Mouse (Mus musculus): Measurements from ENCODE around the gene Ubc.
"Not testable (repeated sequence)": the region's sequence is repeated elsewhere in the genome, so short reads cannot be mapped to it uniquely, and the experiment has no call there.

Gene Ubc

DNA sequence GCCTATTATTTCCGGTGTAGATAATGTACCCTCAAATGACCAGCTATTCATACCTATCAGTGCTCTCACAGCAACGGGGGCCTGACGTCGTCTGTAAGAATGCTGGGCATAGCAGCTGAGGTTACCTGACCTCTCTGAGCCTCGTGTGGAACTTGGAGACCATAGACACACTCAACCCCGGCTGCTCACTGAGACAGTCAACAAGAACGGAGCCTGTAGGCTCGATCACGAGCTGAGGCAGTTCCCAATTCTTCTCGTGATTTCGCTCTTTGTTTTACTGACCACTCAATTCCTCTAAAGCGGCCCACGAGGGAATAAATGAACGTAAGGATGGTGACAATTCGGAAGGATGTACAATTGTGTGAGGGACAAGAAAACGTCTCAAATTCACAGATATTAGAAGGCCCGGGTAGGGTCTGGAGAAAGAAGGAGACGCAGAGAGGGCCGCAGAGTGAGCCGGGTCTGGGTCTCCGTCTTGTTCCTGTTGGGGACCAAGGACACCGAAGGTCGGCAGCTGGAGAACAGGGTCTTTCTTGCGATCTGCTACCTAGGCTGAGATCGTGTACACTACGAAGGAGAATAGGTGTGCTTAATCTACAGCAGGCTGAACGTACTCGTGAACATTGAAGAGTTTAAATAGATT is 15.0 kb upstream of the Ubc start:
- DNase-seq (ENCODE audit: low spot score in 2 of 2): peak; percentile 27 to 54

DNA sequence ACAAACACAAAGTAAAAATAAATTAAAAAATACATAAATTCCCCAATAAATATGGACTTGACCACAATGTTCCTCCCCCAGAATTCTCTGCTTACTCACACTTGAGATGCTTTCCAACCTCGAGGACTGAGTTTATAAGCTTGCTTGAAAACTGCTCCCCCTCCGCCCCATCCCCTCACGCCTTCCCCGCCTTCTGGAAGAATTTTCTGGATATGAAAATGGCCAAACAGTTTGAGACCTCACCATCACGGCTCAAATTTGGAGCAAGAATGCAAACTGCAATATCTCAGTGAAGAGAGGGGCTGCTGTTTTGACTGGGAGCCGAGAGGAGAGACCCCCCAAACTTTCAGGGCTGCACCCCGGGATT is 14.5 kb upstream of the Ubc start:
- DNase-seq (ENCODE audit: low spot score in 2 of 2): no peak

DNA sequence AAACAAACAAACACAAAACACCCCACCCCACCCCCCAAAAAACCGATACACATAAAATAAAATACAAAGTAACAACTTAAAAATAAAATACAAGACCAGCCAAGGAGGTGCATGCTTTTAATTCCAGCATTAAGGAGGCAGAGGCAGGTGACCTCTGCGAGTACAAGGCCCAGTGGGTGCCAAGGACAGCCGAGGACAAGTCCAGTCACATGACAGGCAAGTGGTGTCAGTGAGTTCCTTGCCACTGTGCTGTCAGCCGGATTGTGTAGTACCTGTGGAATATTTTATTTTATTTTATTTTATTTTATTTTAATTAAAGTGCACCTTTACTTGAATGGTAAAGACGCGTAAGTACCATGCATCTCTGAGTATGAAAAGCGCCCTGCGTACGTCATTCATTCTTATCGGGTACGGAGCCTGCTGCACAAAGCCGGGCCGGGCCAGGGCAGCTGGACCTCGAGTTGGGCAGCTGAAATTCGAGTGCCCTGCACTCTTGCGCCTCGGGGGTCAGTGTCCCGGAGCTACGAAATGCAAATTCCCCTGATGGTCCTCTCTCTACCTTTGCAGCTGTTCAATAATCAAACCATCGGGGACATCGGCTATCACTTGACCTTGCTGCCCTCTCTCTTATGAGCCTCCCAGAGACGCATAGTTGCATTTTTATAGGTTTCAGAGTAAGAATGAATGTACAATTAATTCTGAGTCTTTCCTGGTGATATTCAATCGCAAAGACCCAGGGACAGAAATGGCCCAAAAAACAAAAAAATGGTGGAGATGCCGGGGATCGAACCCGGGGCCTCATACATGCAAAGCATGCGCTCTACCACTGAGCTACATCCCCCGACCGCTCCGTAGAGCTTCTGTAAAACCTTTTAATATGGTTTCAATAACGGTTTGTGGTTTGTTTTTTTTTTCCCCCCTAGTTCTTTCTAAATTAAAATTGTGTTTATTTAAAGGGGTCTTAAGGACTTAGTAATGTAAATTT is 13.8 kb upstream of the Ubc start:
- peak; percentile 63 to 68 for DNase-seq (ENCODE audit: low spot score in 2 of 2)

DNA sequence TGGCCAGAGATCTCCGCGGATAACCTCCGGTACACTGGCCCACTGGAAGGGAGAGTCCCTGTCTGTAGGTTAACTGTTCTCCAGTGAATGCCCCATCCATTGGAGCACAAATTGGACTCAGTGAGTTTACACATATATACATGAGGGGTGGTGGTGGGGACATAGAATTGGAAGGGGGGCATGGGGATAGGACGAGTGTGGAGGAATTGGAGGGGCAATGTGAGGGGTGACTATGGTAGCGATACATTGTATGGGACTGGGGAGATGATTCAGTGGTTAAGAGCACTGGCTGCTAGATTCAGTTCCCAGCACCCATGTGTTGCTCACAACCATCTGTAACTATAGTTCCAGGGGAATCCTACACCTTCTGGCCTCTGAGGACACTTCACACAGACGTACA is 13.0 kb upstream of the Ubc start:
- no peak for DNase-seq (ENCODE audit: low spot score in 2 of 2)

DNA sequence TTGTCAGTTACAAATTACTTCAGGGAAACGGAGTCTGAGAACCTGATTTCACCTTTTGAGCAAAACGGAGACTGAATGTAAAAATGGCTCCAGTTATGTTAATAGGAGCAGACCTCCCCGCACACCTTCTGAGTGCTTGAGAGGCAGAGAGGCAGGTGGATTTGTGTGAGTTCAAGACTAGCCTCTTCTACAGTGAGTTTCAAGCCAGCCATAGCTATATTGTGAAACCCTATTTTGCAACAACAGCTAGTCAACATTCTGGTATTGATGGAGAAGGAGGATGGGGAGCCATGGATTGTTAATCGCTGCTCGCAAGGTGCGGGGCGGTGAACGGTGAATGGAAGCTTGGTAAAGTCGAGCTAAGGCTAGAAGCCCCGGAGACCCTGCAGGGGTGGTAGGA is 12.5 kb upstream of the Ubc start:
- no peak for DNase-seq (ENCODE audit: low spot score in 2 of 2)

DNA sequence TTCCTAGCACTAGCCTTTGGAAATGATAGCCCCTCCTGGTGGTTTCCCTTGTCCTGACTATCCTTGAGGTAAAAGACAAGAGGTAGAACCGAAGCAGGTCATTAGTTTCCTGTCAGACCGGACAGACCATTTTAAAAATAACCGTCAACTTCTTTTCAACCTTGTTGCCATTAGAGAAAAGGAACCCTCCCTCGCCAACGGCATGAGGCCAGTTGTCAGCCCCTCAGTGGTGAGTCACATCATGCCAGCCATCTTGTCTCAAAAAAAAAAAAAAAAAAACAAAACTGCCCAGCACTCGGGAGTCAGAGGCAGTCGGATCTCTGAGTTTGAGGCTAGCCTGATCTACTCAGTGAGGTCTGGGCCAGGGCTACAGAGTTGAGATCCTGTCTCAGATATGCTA is 10.9 kb upstream of the Ubc start:
- no peak for DNase-seq (ENCODE audit: low spot score in 2 of 2)

DNA sequence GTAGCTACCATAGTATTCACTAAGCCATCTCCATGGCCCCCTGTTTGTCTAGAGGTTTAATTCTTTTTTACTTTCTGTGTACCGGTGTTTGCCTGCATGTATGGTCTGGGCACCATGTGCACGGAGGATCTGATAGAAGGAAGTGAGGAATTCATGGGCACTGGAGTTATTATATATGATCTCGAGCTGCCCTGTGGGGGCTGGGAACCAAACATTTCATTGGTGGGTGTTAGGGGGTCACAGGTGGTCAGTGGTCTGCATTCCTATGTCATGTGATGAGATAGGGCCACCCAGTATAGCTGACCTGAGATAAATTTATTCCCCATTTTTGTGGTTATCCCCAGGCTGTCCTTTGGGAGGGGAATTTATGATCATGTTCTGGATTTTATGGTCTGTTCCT is 5.0 kb upstream of the Ubc start:
- no peak for DNase-seq (ENCODE audit: low spot score in 2 of 2)

DNA sequence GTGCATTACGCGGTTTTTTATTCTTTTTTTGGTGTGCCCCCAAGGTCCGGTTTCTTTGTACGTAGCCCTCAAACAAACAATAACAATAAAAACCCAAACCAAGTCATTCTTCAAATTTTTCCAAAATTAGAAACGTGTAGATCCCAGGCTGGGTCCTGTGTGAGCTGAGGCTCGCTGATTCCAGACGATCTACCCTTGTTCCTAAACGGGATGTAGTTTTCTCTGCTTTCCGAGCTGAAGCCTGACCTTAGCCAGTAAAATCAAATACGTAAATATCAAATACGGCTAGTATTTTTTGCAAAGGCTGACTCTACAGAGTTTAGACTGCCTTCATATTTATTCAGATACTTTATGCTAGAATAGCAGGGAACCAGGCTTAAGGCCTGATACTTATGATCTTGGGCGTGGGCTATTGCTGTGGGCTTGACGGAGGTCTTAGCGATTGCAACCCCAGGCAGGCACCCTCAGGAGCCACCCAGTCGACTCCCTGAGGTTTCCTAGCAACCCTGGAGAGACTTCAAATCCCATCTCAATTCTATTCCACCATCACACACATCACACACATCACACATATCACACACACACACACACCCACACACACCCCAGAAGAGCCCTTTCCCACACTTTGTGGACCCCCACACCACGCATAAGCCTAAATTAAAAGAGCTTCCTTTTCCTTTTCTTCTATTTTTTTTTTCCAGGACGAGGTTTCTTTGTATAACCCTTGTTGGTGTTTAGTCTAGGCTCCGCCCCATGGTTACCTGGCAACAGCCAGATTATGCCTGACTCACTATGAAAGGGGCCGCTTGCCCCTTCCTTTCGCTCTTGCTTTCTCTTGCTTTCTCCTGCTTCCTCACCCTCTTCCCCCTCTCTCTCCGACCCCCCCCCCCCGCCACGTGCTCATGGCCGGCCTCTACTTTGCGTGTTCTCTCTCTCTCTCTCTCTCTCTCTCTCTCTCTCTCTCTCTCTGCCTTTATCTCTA is 3.9 kb upstream of the Ubc start:
- DNase-seq (ENCODE audit: low spot score in 2 of 2): peak; percentile 79 to 84

DNA sequence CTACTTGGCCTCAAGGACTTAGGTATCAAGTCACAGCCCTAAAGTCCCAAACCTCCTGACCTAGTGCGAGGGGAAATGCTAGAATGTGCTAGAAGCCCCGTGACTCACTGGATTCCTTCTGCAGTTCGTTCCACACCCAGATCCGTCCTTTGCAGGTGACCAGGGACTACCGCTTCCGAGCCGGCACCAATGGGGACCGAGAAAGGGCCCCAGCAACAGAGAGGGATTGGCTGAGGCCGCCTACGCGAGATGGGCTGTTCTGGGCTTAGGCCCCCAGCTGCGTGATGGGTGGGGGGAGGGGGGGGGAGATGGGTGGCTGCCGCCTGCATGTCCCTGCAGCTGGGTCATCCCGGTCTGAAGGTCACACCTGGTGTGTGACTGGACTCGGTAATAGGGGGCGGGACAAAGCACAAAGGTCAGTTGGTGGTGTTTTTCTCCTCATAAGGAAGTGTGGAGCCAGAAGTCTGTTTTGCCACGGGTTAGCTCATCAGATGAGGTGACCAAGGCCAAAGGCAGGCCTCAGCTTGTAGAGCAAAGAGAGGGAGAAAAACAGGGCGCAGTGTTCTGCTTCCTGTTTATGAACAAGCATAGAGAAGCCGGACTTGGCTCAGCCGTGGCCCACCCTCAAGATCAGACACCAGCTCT is 3.1 kb upstream of the Ubc start:
- DNase-seq (ENCODE audit: low spot score in 2 of 2): peak; percentile 96 to 97

DNA sequence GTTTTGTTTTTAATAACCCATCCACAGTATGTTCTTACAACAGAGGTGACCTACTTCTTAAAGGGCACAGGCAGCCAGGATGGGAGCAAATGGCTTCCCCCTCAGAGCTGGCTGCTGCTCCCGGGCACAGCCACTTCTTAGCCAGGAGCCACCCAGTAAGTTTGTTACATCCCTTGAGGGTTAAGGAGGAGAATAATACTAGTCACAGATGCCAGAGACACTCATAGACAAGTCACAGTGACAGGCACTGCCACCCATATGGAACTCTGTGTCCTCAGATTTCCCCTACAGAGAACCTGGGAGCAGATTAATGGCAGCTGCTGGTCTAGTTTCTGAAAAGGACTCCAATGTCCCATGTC is 2.6 kb upstream of the Ubc start:
- no peak for DNase-seq (ENCODE audit: low spot score in 2 of 2)

DNA sequence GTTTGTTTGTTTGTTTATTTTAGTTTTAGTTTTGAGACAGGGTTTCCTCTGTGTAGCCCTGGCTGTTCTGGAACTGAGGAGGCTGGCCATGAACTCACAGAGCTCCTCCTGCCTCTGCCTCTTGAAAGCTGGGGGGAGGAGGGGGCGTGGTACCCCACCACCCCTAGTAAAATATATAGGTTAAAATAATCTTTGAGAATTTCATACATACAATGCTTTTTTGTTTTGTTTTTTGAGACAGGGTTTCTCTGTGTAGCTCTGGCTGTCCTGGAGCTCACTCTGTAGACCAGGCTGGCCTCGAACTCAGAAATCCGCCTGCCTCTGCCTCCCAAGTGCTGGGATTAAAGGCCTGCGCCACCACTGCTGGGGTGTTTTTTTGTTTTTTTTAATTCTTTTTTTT is 2.2 kb upstream of the Ubc start:
- DNase-seq (ENCODE audit: low spot score in 2 of 2): not testable (repeated sequence)

DNA sequence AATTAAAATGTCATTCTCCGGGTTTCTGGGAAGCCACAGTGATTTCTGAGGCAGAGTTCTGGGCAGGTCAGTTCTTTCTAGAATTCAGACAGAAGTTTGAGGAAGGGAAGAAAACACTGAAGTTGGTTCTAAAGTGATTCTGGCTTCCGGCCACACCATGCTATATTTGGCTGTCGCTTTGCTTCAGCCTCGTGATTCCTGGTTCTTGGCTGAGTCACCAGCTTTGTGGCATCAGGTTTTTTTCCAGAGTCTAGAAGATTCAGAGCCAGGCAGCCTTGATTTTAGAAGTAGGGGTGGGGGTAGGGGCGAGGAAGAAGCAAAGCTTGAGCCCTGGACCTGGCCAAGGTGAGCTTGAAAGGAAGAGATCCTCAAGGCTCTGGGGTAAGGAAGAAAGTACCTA is 1.6 kb upstream of the Ubc start:
- DNase-seq (ENCODE audit: low spot score in 2 of 2): peak; percentile 47 to 55

DNA sequence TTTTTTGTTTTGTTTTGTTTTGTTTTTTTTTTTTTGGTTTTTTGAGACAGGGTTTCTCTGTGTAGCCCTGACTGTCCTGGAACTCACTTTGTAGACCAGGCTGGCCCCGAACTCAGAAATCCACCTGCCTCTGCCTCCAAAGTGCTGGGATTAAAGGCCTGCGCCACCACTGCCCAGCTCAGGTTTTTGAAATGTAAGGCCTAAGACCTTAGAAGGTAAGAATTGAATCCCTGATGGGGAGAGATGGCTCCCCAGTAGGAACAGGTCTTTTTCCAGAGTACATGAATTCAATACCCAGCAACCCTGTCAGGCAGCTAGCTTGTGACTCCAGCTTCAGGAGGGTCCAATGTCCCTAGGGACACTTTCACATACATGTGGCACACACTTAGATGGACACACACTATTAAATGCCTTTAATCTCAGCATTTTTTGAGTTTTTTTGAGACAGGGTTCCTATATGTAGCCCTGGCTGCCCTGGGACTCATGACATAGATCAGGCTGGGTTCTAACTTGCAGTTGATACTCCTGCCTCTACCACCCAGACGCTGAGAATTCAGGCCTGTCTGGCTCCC is 990 bp upstream of the Ubc start:
- DNase-seq (ENCODE audit: low spot score in 2 of 2): no peak

DNA sequence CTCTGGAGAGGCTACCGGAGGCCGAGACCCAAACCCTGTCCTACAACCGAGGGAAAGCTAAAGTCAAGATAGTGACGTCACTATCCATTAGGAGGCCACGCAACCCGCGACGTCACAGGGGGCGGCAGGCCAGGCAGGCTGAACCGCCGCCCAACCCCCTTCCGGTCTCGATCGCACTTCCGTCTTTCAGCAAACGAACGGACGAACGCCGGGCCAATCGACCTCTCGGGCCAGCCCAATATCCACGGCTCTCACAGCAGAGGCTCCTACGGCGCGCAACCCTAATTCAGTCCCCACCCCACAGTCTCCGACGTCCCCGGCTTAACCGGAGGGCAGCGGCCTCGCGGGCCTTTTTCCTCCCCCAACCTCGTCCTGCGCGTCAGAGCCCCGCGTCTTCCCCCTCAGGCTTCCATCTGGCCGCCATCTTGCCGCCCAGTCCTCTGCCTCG is 847 bp downstream of the Ubc start, which contains the start of gene Gm10382:
Gene Gm10382, plus strand, starts transcription at position 192 of the 448 bp plus-strand sequence.
- peak; percentile 91 to 92 for DNase-seq (ENCODE audit: low spot score in 2 of 2)

DNA sequence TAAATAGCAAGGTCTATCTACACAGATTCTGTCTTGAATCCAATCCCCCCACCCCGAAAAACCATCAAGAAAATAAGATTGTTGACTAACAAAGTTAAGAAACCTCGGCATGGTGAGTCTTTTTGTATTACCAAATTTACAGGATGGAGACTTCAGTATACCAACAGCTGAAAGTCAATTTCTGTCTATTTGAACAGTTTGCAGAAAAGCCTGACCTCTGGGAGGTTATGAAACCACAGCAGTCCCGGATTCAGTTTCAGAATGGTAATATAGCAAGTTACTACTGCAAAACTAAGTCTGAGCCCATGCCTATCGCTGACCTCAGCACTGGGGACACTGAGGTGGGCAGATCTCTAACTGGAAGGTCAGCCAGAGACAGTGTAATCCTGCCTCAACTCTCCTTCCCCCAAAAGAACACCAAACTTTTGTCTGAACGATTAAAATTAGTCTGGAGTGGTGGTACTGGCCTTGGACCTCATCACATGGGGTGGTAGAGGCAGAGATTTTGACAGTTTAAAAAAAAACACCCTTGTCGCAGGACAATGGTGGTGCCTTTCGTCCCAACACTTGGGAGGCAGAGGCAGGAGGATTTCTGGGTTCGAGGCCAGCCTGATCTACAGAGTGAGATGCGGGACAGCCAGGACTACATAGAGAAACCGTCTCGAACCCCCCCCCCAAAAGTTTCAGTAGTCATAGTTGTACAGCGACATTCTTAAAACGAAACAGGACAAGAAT is 1.5 kb downstream of the Ubc start:
- no peak for DNase-seq (ENCODE audit: low spot score in 2 of 2)

DNA sequence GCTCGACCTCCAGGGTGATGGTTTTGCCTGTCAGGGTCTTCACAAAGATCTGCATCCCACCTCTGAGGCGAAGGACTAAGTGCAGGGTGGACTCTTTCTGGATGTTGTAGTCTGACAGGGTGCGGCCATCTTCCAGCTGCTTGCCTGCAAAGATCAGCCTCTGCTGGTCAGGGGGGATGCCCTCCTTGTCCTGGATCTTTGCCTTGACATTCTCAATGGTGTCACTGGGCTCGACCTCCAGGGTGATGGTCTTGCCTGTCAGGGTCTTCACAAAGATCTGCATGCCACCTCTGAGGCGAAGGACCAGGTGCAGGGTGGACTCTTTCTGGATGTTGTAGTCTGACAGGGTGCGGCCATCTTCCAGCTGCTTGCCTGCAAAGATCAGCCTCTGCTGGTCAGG is 2.7 kb downstream of the Ubc start:
- DNase-seq (ENCODE audit: low spot score in 2 of 2): not testable (repeated sequence)

DNA sequence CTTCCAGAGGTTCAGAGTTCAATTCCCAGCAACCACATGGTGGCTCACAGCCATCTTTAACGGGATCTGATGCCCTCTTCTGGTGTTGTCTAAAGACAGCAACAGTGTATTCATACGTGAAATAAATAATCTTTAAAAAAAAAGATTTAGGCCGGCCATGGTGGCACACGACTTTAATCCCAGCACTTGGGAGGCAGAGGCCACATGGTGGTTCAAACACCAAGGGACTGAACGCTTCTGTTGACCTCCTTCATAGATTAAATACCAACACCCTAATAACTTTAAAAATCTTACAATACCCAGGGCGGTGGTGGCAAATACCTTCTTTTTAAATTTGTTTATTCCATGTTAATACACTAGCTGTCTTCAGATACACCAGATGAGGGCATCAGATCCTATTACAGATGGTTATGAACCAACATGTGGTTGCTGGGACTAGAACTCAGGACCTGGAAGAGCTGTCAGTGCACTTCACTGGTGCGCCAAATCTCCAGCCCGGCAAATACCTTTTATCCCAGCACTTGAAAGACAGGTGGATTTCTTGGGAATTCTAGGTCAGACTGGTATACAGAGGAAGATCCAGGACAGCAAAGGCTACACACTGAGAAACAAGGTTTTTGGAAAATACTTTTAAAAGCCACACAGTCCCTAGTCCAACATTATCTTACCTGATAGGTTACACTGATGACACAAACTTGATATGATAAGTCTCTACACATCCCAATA is 4.6 kb downstream of the Ubc start:
- no peak for DNase-seq (ENCODE audit: low spot score in 2 of 2)

DNA sequence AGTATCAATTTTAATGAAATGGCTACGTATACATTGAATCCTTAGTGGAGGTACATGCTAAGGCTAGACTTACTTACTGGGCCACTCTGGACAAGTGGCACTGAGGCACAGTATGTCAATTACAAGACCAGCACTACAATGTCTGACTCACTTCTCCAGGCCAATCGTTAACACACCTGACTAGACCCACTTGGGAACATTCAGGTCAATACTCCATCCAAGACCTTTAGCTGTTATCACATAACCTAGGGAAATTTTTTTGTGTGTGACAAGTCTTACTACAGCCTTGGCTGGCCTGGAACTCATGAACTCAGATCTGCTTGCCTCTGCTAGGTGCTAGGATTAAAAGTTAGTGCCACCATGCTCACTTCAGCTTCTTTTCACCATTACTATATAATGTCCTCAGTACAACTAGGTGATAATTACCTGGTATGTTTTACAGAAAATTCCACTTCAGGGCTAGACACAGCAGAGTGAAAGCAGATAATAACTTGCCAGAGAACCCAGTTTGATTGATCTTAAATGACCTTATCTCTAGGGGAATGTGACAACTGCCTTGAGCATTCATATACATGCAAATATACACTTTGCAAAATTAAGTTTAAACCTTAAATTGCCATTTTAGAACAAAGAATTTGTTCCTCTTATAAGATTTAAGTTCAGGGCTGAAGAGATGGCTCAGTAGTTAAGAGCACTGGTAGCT is 5.3 kb downstream of the Ubc start:
- DNase-seq (ENCODE audit: low spot score in 2 of 2): no peak
